Mouse (Mus musculus): Measurements from ENCODE around the gene Pcnp.

Gene Pcnp

GRCm38 (mm10) chr16:56034566-56034965, 5.0 kb upstream of the Pcnp start:
- no peak for DNase-seq

- DNase-seq, result no peak
Measured at GRCm38 (mm10) chr16:56028722-56029551, 602 bp downstream of the Pcnp start.

GRCm38 (mm10) chr16:56027854-56028629, 1.5 kb downstream of the Pcnp start:
- no peak for DNase-seq

- DNase-seq, result no peak
Measured at GRCm38 (mm10) chr16:56019660-56020059, 9.9 kb downstream of the Pcnp start.

GRCm38 (mm10) chr16:56014076-56014475, 15.5 kb downstream of the Pcnp start:
- no peak for DNase-seq

- no peak for DNase-seq
Measured at GRCm38 (mm10) chr16:56012789-56013743, 16.5 kb downstream of the Pcnp start.

GRCm38 (mm10) chr16:56008862-56009261, 20.7 kb downstream of the Pcnp start:
- DNase-seq, result no peak

- DNase-seq, result no peak
Measured at GRCm38 (mm10) chr16:56006798-56007197, 22.7 kb downstream of the Pcnp start.

GRCm38 (mm10) chr16:55994235-55994634, 35.3 kb downstream of the Pcnp start:
- DNase-seq, result no peak

GRCm38 (mm10) chr16:55990311-55990710, 39.2 kb downstream of the Pcnp start:
- DNase-seq, result no peak

- no peak for DNase-seq
Measured at GRCm38 (mm10) chr16:55986001-55986400, 43.5 kb downstream of the Pcnp start.

GRCm38 (mm10) chr16:55974903-55975285, 54.6 kb downstream of the Pcnp start:
- DNase-seq, result no peak

GRCm38 (mm10) chr16:55974256-55974902, 55.2 kb downstream of the Pcnp start:
- peak; percentile 69 for DNase-seq

GRCm38 (mm10) chr16:55973431-55974255, 55.9 kb downstream of the Pcnp start, which contains the start of gene Zbtb11:
Gene Zbtb11 (plus strand): TSS chr16:55973883.
- peak; percentile 98 for DNase-seq

GRCm38 (mm10) chr16:55972626-55973201, 56.8 kb downstream of the Pcnp start:
- no peak for DNase-seq

GRCm38 (mm10) chr16:55971735-55972615, 57.6 kb downstream of the Pcnp start:
- DNase-seq, result no peak

GRCm38 (mm10) chr16:55970416-55970815, 59.1 kb downstream of the Pcnp start:
- no peak for DNase-seq

GRCm38 (mm10) chr16:55969147-55969546, 60.4 kb downstream of the Pcnp start:
- no peak for DNase-seq

GRCm38 (mm10) chr16:55967221-55967620, 62.3 kb downstream of the Pcnp start:
- DNase-seq, result no peak

Data from cerebellum, adult 8-10 months (tissue).